Mouse (Mus musculus): ENCODE measurements around the gene Riiad1.

- TF ChIP-seq MAX (IDR thresholded peaks at IDR 0.05; ENCODE audit: low read length): no peak
- no peak for TF ChIP-seq TAL1 (IDR thresholded peaks at IDR 0.05; ENCODE audit: low read length)
- no peak for TF ChIP-seq POLR2A (IDR thresholded peaks at IDR 0.05; ENCODE audit: control insufficient read depth in 1 of 2, insufficient read depth in 1 of 2, low read depth in 1 of 2, low read length in 2 of 2, poor library complexity in 1 of 2)
- no peak for TF ChIP-seq CTCF (IDR thresholded peaks at IDR 0.05 in 2 of 3, conservative IDR thresholded peaks at IDR 0.05 in 1 of 3; ENCODE audit: control insufficient read depth in 1 of 3, insufficient read depth in 1 of 3, low read depth in 2 of 3, low read length in 3 of 3, poor library complexity in 1 of 3, severe bottlenecking in 1 of 3)
- TF ChIP-seq GABPA (IDR thresholded peaks at IDR 0.05; ENCODE audit: low read depth, low read length): no peak
- peak; percentile 77 for TF ChIP-seq USF1 (IDR thresholded peaks at IDR 0.05; ENCODE audit: low read depth, low read length)
- TF ChIP-seq E2F4 (IDR thresholded peaks at IDR 0.05; ENCODE audit: borderline replicate concordance, low read depth, low read length): no peak
- no peak for TF ChIP-seq POLR2AphosphoS2 (IDR thresholded peaks at IDR 0.05; ENCODE audit: low read length)
- TF ChIP-seq KAT2A (conservative IDR thresholded peaks at IDR 0.05; ENCODE audit: low read depth, low read length): no peak
Measured at GRCm38 (mm10) chr3:94430980-94431379, 49.2 kb downstream of the Riiad1 start.
